In the genomic region with DNA sequence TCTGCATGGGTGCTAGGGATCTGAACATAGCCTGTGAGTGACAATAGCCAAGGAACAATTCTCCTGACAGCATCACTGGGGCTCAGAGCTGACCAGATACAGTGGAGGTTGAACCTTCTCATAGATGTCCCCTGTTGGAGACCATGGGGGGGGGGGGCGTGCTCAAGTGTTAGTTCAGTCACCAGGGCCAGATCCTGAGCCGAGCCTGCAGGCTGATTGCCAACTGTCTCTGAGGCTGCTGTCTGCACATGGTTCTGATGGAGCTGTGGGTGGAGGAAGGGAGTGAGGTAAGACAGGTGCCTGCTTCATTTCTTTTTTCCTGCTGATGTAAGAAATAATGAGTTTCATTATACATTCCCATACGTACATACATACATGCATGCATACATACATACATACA, we compare ENCODE assay signal across 25 mouse cellular contexts. TPM values are rescaled to one million over a fixed set of nuclear protein-coding genes. Genes with fewer than 3 reads are reported as not detected.
"Had no signal": no experiment of that assay in that cellular context is flagged by ENCODE, and none has a peak within 500 bp of the region (broad histone marks: within the 10 kb centered on the region; RNA-seq: fewer than 3 reads in every experiment).

No protein-coding gene starts in this region.

- H3K4me3 ChIP-seq: lung, embryonic 15.5 days; midbrain, embryonic 10.5 days; midbrain, embryonic 12.5 days; myocyte; neural tube, embryonic 13.5 days; neural tube, embryonic 15.5 days had no signal

- H3K9me3 ChIP-seq: lung, embryonic 15.5 days; midbrain, embryonic 10.5 days; midbrain, embryonic 12.5 days; neural tube, embryonic 13.5 days; neural tube, embryonic 15.5 days had no signal

- H3K4me2 ChIP-seq: lung, embryonic 15.5 days; midbrain, embryonic 12.5 days; neural tube, embryonic 13.5 days; neural tube, embryonic 15.5 days had no signal

- DNase-seq: lung, adult 2 months; lung, postnatal 4 days; midbrain, embryonic 14.5 days; retina, postnatal 1 day; right cerebral cortex, adult 18-20 months; right cerebral cortex, postnatal 25 days; right cerebral cortex, postnatal 4 days; spleen, adult 18-20 months; thymus, adult 18-20 months; thymus, postnatal 14 days; thymus, postnatal 36 days had no signal

- H3K27ac ChIP-seq: lung, embryonic 15.5 days; midbrain, embryonic 10.5 days; midbrain, embryonic 12.5 days; neural tube, embryonic 13.5 days; neural tube, embryonic 15.5 days had no signal

- H3K36me3 ChIP-seq: lung, embryonic 15.5 days; midbrain, embryonic 10.5 days; midbrain, embryonic 12.5 days; neural tube, embryonic 13.5 days; neural tube, embryonic 15.5 days had no signal

- ATAC-seq: lung, postnatal 0 days; midbrain, embryonic 16.5 days had no signal

- H3K9ac ChIP-seq: lung, embryonic 15.5 days; midbrain, embryonic 12.5 days; neural tube, embryonic 13.5 days; neural tube, embryonic 15.5 days had no signal

- H3K27me3 ChIP-seq: lung, embryonic 15.5 days; neural tube, embryonic 15.5 days had no signal

RNA-seq across cellular contexts. Expression of a gene that starts 5.3 kb away (rescaled TPM):
- total RNA-seq: megakaryocyte-erythroid progenitor cell, adult 5-6 weeks had no signal

RNA-seq across cellular contexts. Expression of a gene that starts 51.9 kb away (rescaled TPM):
- total RNA-seq: megakaryocyte, adult 5-6 weeks; megakaryocyte-erythroid progenitor cell, adult 5-6 weeks had no signal
- polyA plus RNA-seq: lung, adult 2 months; lung, embryonic 15.5 days; lung, postnatal 0 days; midbrain, embryonic 10.5 days; midbrain, embryonic 12.5 days; midbrain, embryonic 14.5 days; midbrain, embryonic 16.5 days; neural tube, embryonic 11.5 days; neural tube, embryonic 13.5 days; neural tube, embryonic 15.5 days; small intestine, adult 2 months; stomach, embryonic 14.5 days; thymus, postnatal 0 days had no signal
